Mouse (Mus musculus) liver, embryonic 11.5 days (tissue): ENCODE results near the gene Plcl2. TPM values are rescaled to one million over a fixed set of nuclear protein-coding genes. Genes with fewer than 3 reads are reported as not detected.
A peak's percentile ranks its signal among the peaks of the same experiment; 100 is the strongest.

Source experiments
- ATAC-seq: fragments of 200-750 bp; cut with Nextera tagmentation; replicated peaks from 2 replicates; pipeline ENCODE4 v1.8.0; 2017; ENCODE audit warnings: moderate number of reproducible peaks, mild to moderate bottlenecking, moderate TSS enrichment, moderate library complexity; ENCODE audit not compliant: low FRiP score
- DNase-seq: peaks from one replicate; pipeline ENCODE4 v3.0.0-alpha.2; 2017; ENCODE audit warnings: low spot score
- H3K27ac ChIP-seq: fragments of 300-500 bp; sonication (generic); 2 replicates; pipeline ENCODE4 v1.5.1; 2014; ENCODE audit warnings: mild to moderate bottlenecking, low read depth, low read length, control low read depth
- H3K27me3 ChIP-seq: fragments of 300-500 bp; sonication (generic); replicated peaks from 2 replicates; pipeline ENCODE4 v1.6.1; 2014; ENCODE audit warnings: low read length, mixed read lengths; ENCODE audit not compliant: control insufficient read depth, insufficient read depth
- H3K36me3 ChIP-seq: fragments of 300-500 bp; sonication (generic); 2 replicates; pipeline ENCODE4 v1.6.1; 2014; ENCODE audit warnings: mild to moderate bottlenecking, low read length, moderate library complexity, mixed read lengths; ENCODE audit not compliant: control insufficient read depth, insufficient read depth
- H3K4me1 ChIP-seq: fragments of 300-500 bp; sonication (generic); replicated peaks from 2 replicates; pipeline ENCODE4 v1.6.1; 2014; ENCODE audit warnings: low read length, mixed read lengths; ENCODE audit not compliant: control insufficient read depth, insufficient read depth
- H3K4me2 ChIP-seq: fragments of 300-500 bp; sonication (generic); 2 replicates; pipeline ENCODE4 v1.6.1; 2014; ENCODE audit warnings: mild to moderate bottlenecking, control low read depth, moderate library complexity
- H3K4me3 ChIP-seq: fragments of 300-500 bp; sonication (generic); 2 replicates; pipeline ENCODE4 v1.5.1; 2014; ENCODE audit warnings: low read depth, low read length, control low read depth
- H3K9ac ChIP-seq: fragments of 300-500 bp; sonication (generic); 2 replicates; pipeline ENCODE4 v1.6.1; 2014; ENCODE audit warnings: low read depth, low read length, control low read depth
- H3K9me3 ChIP-seq: fragments of 300-500 bp; sonication (generic); 2 replicates; pipeline ENCODE4 v1.6.1; 2016; ENCODE audit warnings: low read length, inconsistent platforms, mixed read lengths; ENCODE audit not compliant: control insufficient read depth
- WGBS: fragments of 180-500 bp; shearing (Covaris S2); extraction: QIAGEN DNeasy Blood & Tissue Kit; methylation state at CpG from one replicate; pipeline ENCODE4 v1.1.7; 2014; 5-methylcytosine and 5-hydroxymethylcytosine counted together
- polyA plus RNA-seq: library from polyadenylated mRNA; unstranded; fragments of >200 nt; fragmentation: Nextera tagmentation; extraction: Ambion mirVana; gene quantifications from 2 replicates; pipeline ENCODE4 v1.2.1, GENCODE M21; 2014

Gene Plcl2
- polyA plus RNA-seq = 3.2 and 3.4 TPM in 2 replicates

GRCm38 (mm10) chr17:50509251-50510104, at the start of gene Plcl2:
Gene Plcl2 (plus strand): TSS chr17:50509403.
- no peaks in the 10 kb centered on the region for H3K36me3 ChIP-seq
- DNase-seq (peak; percentile 74), ATAC-seq (peak; percentile 49)
- H3K4me3 ChIP-seq = peak within 1 kb of the TSS; percentile 88
- peak within 1 kb of the TSS; percentile 86 for H3K9ac ChIP-seq
- no peaks in the 10 kb centered on the region for H3K9me3 ChIP-seq
- H3K4me2 ChIP-seq = peak within 1 kb of the TSS; percentile 90
- H3K27me3 ChIP-seq = peaks cover 3% of the 10 kb centered on the region; the same call in 1 of the 2 replicates
- WGBS = under 1% methylated on average over 92 of the region's 95 CpGs
- peaks cover 17% of the 10 kb centered on the region for H3K4me1 ChIP-seq
- H3K27ac ChIP-seq = peak within 1 kb of the TSS; percentile 48; the same call in 1 of the 2 replicates

- ATAC-seq = no peak
- WGBS = 90% methylated on average over 8 of the region's 8 CpGs
These were observed 48.9 kb upstream of the Plcl2 start for GRCm38 (mm10) chr17:50460301-50460700.

GRCm38 (mm10) chr17:50467438-50467837, 41.8 kb upstream of the Plcl2 start:
- H3K9me3 ChIP-seq = no peaks in the 10 kb centered on the region
- no peaks in the 10 kb centered on the region for H3K27me3 ChIP-seq
- 79% methylated on average over 2 of the region's 2 CpGs for WGBS
- H3K9ac ChIP-seq = no peak overlapping the region
- H3K36me3 ChIP-seq = no peaks in the 10 kb centered on the region
- H3K4me2 ChIP-seq = no peak overlapping the region
- DNase-seq = no peak
- no peak overlapping the region for H3K4me3 ChIP-seq
- no peak overlapping the region for H3K27ac ChIP-seq
- peaks cover 8% of the 10 kb centered on the region for H3K4me1 ChIP-seq
- no peak for ATAC-seq

More at GRCm38 (mm10) chr17:50460301-50460700, 48.9 kb upstream of the Plcl2 start:
- Histone ChIP-seq H3K4me3 (no peak overlapping the region), H3K27ac (no peak overlapping the region), H3K4me2 (no peak overlapping the region), H3K27me3 (no peaks in the 10 kb centered on the region), H3K9me3 (no peaks in the 10 kb centered on the region), H3K9ac (no peak overlapping the region), H3K36me3 (no peaks in the 10 kb centered on the region), H3K4me1 (no peaks in the 10 kb centered on the region)
- no peak for DNase-seq

GRCm38 (mm10) chr17:50469126-50469525, 40.1 kb upstream of the Plcl2 start:
- DNase-seq (no peak), ATAC-seq (no peak)
- WGBS = 73% methylated on average over 5 of the region's 5 CpGs
- no peaks in the 10 kb centered on the region for H3K36me3 ChIP-seq
- H3K27ac ChIP-seq = no peak overlapping the region
- no peak overlapping the region for H3K9ac ChIP-seq
- no peak overlapping the region for H3K4me2 ChIP-seq
- no peak overlapping the region for H3K4me3 ChIP-seq
- no peaks in the 10 kb centered on the region for H3K27me3 ChIP-seq
- H3K4me1 ChIP-seq = peaks cover 8% of the 10 kb centered on the region
- no peaks in the 10 kb centered on the region for H3K9me3 ChIP-seq

- WGBS = 34% methylated on average over 13 of the region's 13 CpGs
- Histone ChIP-seq H3K9me3 (no peaks in the 10 kb centered on the region), H3K36me3 (no peaks in the 10 kb centered on the region), H3K4me3 (peak overlapping the region; percentile 31), H3K27ac (peak overlapping the region; percentile 13; the same call in 1 of the 2 replicates), H3K4me2 (peak overlapping the region; percentile 68), H3K9ac (peak overlapping the region; percentile 26; the same call in 1 of the 2 replicates), H3K4me1 (peaks cover 8% of the 10 kb centered on the region), H3K27me3 (no peaks in the 10 kb centered on the region)
- ATAC-seq (0 out of 2 replicates have a peak, but pooled peaks have one; percentile 23), DNase-seq (no peak)
These were observed 39.4 kb upstream of the Plcl2 start for GRCm38 (mm10) chr17:50469543-50470431.

GRCm38 (mm10) chr17:50470432-50471078, 38.6 kb upstream of the Plcl2 start:
- Histone ChIP-seq H3K9me3 (no peaks in the 10 kb centered on the region), H3K27ac (peak overlapping the region; percentile 13; the same call in 1 of the 2 replicates), H3K4me2 (peak overlapping the region; percentile 68), H3K36me3 (no peaks in the 10 kb centered on the region), H3K4me1 (peaks cover 8% of the 10 kb centered on the region), H3K4me3 (peak overlapping the region; percentile 31), H3K27me3 (no peaks in the 10 kb centered on the region), H3K9ac (peak overlapping the region; percentile 26)
- peak; percentile 29; the same call in 1 of the 2 replicates for ATAC-seq
- WGBS = 21% methylated on average over 16 of the region's 16 CpGs
- DNase-seq = peak; percentile 39

GRCm38 (mm10) chr17:50471230-50471629, 38.0 kb upstream of the Plcl2 start:
- Histone ChIP-seq H3K4me2 (no peak overlapping the region), H3K27me3 (no peaks in the 10 kb centered on the region), H3K9me3 (no peaks in the 10 kb centered on the region), H3K4me1 (peaks cover 8% of the 10 kb centered on the region), H3K36me3 (no peaks in the 10 kb centered on the region), H3K9ac (no peak overlapping the region), H3K4me3 (no peak overlapping the region), H3K27ac (no peak overlapping the region)
- 35% methylated on average over 3 of the region's 3 CpGs for WGBS
- peak; percentile 45; the same call in 1 of the 2 replicates for ATAC-seq
- no peak for DNase-seq

GRCm38 (mm10) chr17:50477277-50477676, 31.9 kb upstream of the Plcl2 start:
- Histone ChIP-seq H3K9ac (no peak overlapping the region), H3K27me3 (no peaks in the 10 kb centered on the region), H3K4me3 (no peak overlapping the region), H3K9me3 (no peaks in the 10 kb centered on the region), H3K4me2 (no peak overlapping the region), H3K4me1 (no peaks in the 10 kb centered on the region), H3K27ac (no peak overlapping the region), H3K36me3 (no peaks in the 10 kb centered on the region)
- no peak for DNase-seq
- no peak for ATAC-seq
- 84% methylated on average over 4 of the region's 4 CpGs for WGBS
